Mouse (Mus musculus) hindbrain, postnatal 0 days (tissue): ENCODE data around the gene Dedd2. TPM values are rescaled to one million over a fixed set of nuclear protein-coding genes. Genes with fewer than 3 reads are reported as not detected.
"Not testable (repeated sequence)": the region's sequence is repeated elsewhere in the genome, so short reads cannot be mapped to it uniquely, and the experiment has no call there.

Experiments used
- ATAC-seq: fragments of 200-750 bp; cut with Nextera tagmentation; 2 replicates; pipeline ENCODE4 v1.8.0; 2017; ENCODE audit warnings: mild to moderate bottlenecking, moderate TSS enrichment, moderate library complexity
- DNase-seq: peaks from one replicate; pipeline ENCODE4 v3.0.0-alpha.2; 2015; ENCODE audit warnings: low spot score
- H3K27ac ChIP-seq: fragments of 300-500 bp; sonication (generic); 2 replicates; pipeline ENCODE4 v1.5.1; 2014; ENCODE audit warnings: mild to moderate bottlenecking
- H3K27me3 ChIP-seq: fragments of 300-500 bp; sonication (generic); 2 replicates; pipeline ENCODE4 v1.6.1; 2014; ENCODE audit warnings: low read length, mixed read lengths; ENCODE audit not compliant: insufficient read depth
- H3K36me3 ChIP-seq: fragments of 300-500 bp; sonication (generic); 2 replicates; pipeline ENCODE4 v1.6.1; 2014; ENCODE audit warnings: low read length, mixed read lengths; ENCODE audit not compliant: insufficient read depth
- H3K4me1 ChIP-seq: fragments of 300-500 bp; sonication (generic); 2 replicates; pipeline ENCODE4 v1.6.1; 2014; ENCODE audit warnings: antibody characterized with exemption, low read length, mixed read lengths; ENCODE audit not compliant: insufficient read depth
- H3K4me2 ChIP-seq: fragments of 300-500 bp; sonication (generic); 2 replicates; pipeline ENCODE4 v1.6.1; 2014; ENCODE audit warnings: low read depth, mild to moderate bottlenecking, low read length, moderate library complexity, mixed read lengths
- H3K4me3 ChIP-seq: fragments of 300-500 bp; sonication (generic); 2 replicates; pipeline ENCODE4 v1.5.1; 2014; ENCODE audit warnings: low read length
- H3K9ac ChIP-seq: fragments of 300-500 bp; sonication (generic); replicated peaks from 2 replicates; pipeline ENCODE4 v1.6.1; 2014; ENCODE audit warnings: mild to moderate bottlenecking, low read length, moderate library complexity, mixed read lengths
- H3K9me3 ChIP-seq: fragments of 300-500 bp; sonication (generic); 2 replicates; pipeline ENCODE4 v1.6.1; 2016; ENCODE audit warnings: low read length, mixed read lengths
- CTCF ChIP-seq: IDR thresholded peaks from 2 replicates; pipeline ENCODE4 v1.5.1; 2016; ENCODE audit warnings: antibody characterized with exemption, control low read depth, low read depth
- WGBS: fragments of 180-500 bp; shearing (Covaris S2); extraction: QIAGEN DNeasy Blood & Tissue Kit; methylation state at CpG from one replicate; pipeline ENCODE4 v1.1.7; 2014; 5-methylcytosine and 5-hydroxymethylcytosine counted together
- polyA plus RNA-seq: library from polyadenylated mRNA; unstranded; fragments of >200 nt; fragmentation: Nextera tagmentation; extraction: Ambion mirVana; gene quantifications from 2 replicates; pipeline ENCODE4 v1.2.1, GENCODE M21; 2015
- total RNA-seq: library from RNA; depleted of rRNA; stranded (reverse); fragments of >200 nt; gene quantifications from 2 replicates; pipeline ENCODE4 v1.2.3, GENCODE M21; 2014

Gene Dedd2
- total and polyA plus RNA-seq, 2 experiments from 2014 or later = 19.8 to 31.7 TPM

GRCm38 (mm10) chr7:25266180-25266962 is 46.0 kb upstream of the Dedd2 start:
- peaks cover 14% of the 10 kb centered on the region for H3K4me1 ChIP-seq
- H3K4me3 ChIP-seq = peak overlapping the region; percentile 78; the same call in 1 of the 2 replicates
- WGBS = 89% methylated on average over 8 of the region's 8 CpGs
- no peak overlapping the region for H3K27ac ChIP-seq
- TF ChIP-seq CTCF = no peak
- H3K9ac ChIP-seq = no peak overlapping the region
- H3K27me3 ChIP-seq = no peaks in the 10 kb centered on the region
- DNase-seq (no peak), ATAC-seq (no peak)
- H3K36me3 ChIP-seq = peaks cover 3% of the 10 kb centered on the region; the same call in 1 of the 2 replicates
- H3K4me2 ChIP-seq = peak overlapping the region; percentile 55
- no peaks in the 10 kb centered on the region for H3K9me3 ChIP-seq

GRCm38 (mm10) chr7:25265743-25266142 is 45.3 kb upstream of the Dedd2 start:
- H3K4me1 ChIP-seq = peaks cover 14% of the 10 kb centered on the region
- not testable (repeated sequence) for H3K4me2 ChIP-seq, H3K27ac ChIP-seq, H3K27me3 ChIP-seq, DNase-seq, ATAC-seq, H3K4me3 ChIP-seq, H3K36me3 ChIP-seq, H3K9ac ChIP-seq, H3K9me3 ChIP-seq
- WGBS = 94% methylated on average over 5 of the region's 5 CpGs

GRCm38 (mm10) chr7:25263968-25264870 is 43.8 kb upstream of the Dedd2 start:
- no peak for DNase-seq
- Histone ChIP-seq H3K4me2 (no peak overlapping the region), H3K27me3 (no peaks in the 10 kb centered on the region), H3K36me3 (no peaks in the 10 kb centered on the region), H3K4me1 (peaks cover 6% of the 10 kb centered on the region), H3K27ac (no peak overlapping the region), H3K9ac (no peak overlapping the region), H3K4me3 (no peak overlapping the region), H3K9me3 (no peaks in the 10 kb centered on the region)
- WGBS = 27% methylated on average over 17 of the region's 17 CpGs
- TF ChIP-seq CTCF = no peak
- no peak for ATAC-seq

GRCm38 (mm10) chr7:25261896-25262295 is 41.5 kb upstream of the Dedd2 start:
- H3K4me1 ChIP-seq = no peaks in the 10 kb centered on the region
- no peaks in the 10 kb centered on the region for H3K36me3 ChIP-seq
- TF ChIP-seq CTCF = no peak
- H3K27ac ChIP-seq = no peak overlapping the region
- H3K4me3 ChIP-seq = no peak overlapping the region
- DNase-seq (no peak), ATAC-seq (no peak)
- 87% methylated on average over 1 of the region's 1 CpGs for WGBS
- H3K4me2 ChIP-seq = no peak overlapping the region
- no peaks in the 10 kb centered on the region for H3K9me3 ChIP-seq
- no peak overlapping the region for H3K9ac ChIP-seq
- H3K27me3 ChIP-seq = no peaks in the 10 kb centered on the region

DNA sequence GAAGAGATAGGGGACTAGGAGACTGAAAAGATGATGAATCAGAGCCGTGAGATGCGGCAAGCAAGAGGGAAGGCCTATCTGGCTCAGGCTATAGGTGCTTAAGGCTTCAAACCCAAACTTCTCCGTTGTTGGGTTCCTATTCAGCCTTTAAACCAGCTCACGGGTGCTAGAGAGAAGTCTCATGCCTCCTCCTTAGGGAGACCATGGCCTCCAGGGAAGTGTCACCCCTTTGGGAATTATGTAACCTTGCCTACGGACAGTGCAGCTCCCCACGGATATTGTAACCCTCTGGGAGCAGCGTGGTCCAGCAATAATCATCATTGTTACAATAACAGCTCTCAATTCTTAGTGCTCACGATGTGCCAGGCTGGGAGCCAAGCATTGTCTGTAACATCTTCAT is 31.4 kb upstream of the Dedd2 start:
- Histone ChIP-seq H3K27ac (peak overlapping the region; percentile 87), H3K9ac (peak overlapping the region; percentile 71), H3K9me3 (no peaks in the 10 kb centered on the region), H3K4me2 (peak overlapping the region; percentile 92), H3K4me3 (peak overlapping the region; percentile 83), H3K27me3 (no peaks in the 10 kb centered on the region), H3K4me1 (peaks cover 17% of the 10 kb centered on the region), H3K36me3 (no peaks in the 10 kb centered on the region)
- no peak for TF ChIP-seq CTCF
- ATAC-seq = no peak
- WGBS = 8% methylated on average over 8 of the region's 8 CpGs
- no peak for DNase-seq

- Histone ChIP-seq H3K27me3 (no peaks in the 10 kb centered on the region), H3K36me3 (no peaks in the 10 kb centered on the region), H3K4me1 (peaks cover 17% of the 10 kb centered on the region), H3K4me3 (peak overlapping the region; percentile 83), H3K9ac (peak overlapping the region; percentile 71), H3K9me3 (no peaks in the 10 kb centered on the region), H3K4me2 (peak overlapping the region; percentile 92), H3K27ac (peak overlapping the region; percentile 87)
- DNase-seq (peak; percentile 60), ATAC-seq (no peak)
- 2% methylated on average over 22 of the region's 22 CpGs for whole genome bisulfite sequencing
- TF ChIP-seq CTCF = no peak
These were observed 30.8 kb upstream of the Dedd2 start for GRCm38 (mm10) chr7:25251071-25251791.
